Mouse (Mus musculus) erythroblast, adult 5-6 weeks (primary cell): ENCODE data around the gene Vegfd. TPM values are rescaled to one million over a fixed set of nuclear protein-coding genes. Genes with fewer than 3 reads are reported as not detected.

Source experiments
- ATAC-seq: replicated peaks from 2 replicates; pipeline ENCODE4 v1.8.0; 2016; ENCODE audit warnings: moderate number of reproducible peaks, mild to moderate bottlenecking, moderate TSS enrichment, inconsistent platforms; ENCODE audit not compliant: poor library complexity, low FRiP score, severe bottlenecking
- total RNA-seq, 2 experiments: library from RNA; stranded (forward) in 1 of 2; stranded (reverse) in 1 of 2; fragments of 150-400 nt in 1 of 2; fragments of 200-764, 138-1000 nt in 1 of 2; gene quantifications; 2 replicates each; pipeline versions ENCODE4 v1.2.3 to v1.2.4; 2015 to 2017; ENCODE audit warnings: low replicate concordance in 2 of 2

Vegfd gene
- 6.7 and 14.8 TPM in 2 replicates for total RNA-seq (2015; ENCODE audit: low replicate concordance)
- total RNA-seq (2017; ENCODE audit: low replicate concordance) = 3.4 and 4.6 TPM in 2 replicates

DNA sequence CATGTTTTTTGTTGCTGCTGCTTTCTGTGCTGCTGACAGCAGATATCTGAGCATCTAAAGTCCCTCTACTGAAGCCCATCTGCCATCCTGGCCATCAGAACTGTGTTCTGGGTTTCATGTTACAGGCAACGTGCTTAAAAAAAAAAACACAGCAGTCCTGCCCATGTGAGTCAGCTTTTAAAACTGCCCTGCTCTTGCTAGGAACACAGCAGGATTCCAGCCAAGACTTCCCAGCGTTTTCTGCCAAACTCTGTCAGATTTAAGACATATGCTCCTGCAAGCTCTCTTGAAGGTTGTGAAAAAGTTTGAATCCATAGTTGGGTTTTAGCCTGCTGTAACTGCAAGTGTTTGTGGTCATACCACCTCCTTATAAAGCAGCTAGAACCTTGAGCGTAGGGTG, at the start of gene Vegfd:
Vegfd (plus strand) TSS at position 298 of the 400 bp plus-strand sequence.
- no peak for ATAC-seq

DNA sequence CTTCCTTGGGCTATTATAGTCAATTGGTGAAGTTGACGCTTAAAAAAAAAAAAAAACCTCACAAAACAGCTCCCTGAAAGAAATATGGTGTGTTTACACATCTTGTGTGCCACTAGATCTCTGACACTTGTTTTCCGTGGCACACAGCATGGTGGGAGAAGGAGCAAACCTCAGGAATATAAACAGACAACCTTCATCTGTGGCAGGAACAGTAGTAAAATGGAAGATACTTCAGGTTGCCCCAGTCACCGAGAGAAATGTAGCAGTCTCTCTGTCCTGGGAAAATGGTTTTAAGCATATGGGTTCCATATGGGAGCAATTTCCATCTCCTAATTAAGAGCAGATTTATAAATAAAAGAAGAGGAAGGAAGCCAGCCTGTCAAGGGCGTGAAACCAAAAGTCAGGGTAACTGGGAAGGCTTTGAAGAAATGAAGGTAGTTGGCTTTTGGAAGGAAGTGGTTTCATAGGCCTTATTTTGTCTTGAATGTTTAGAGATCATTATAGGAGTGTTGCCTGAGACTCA, 49.7 kb upstream of the Vegfd start:
- ATAC-seq = no peak

DNA sequence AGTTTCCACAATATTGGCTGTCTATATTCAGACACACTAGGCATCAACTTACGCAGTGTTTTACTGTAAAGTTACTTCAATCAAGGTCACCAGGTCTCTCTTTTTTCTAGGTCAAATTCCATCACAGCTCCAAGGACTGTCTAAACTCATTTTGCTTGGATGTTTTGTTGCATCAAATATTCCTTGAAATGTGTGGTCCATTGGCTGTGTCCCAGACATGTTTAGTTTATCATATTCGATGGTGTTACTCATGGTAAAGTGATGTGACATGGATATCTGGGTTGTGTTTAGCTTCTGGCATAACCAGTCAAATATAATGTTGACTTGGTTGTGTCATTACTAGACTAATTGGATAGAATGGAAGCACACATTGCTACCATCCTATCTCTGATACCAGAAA, 42.8 kb upstream of the Vegfd start:
- no peak for ATAC-seq

DNA sequence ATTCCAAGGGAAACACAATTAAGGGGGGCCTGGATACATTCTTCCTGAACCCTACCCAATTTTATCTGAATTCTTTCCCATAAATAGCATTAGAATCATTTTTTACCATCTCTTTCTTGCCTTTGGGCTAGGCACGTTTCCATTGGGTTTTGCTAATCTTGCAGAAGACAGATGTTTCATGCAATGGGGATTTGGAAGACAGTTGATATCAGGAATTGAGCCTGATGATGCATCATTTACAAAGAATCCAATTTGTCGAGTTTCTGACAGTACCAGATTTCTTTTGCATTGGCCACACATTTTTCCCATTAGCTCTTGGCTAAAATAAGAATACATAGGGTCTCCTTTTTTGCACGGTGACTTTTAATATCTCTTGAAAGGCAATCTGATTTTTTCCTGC, 42.4 kb upstream of the Vegfd start:
- no peak for ATAC-seq

DNA sequence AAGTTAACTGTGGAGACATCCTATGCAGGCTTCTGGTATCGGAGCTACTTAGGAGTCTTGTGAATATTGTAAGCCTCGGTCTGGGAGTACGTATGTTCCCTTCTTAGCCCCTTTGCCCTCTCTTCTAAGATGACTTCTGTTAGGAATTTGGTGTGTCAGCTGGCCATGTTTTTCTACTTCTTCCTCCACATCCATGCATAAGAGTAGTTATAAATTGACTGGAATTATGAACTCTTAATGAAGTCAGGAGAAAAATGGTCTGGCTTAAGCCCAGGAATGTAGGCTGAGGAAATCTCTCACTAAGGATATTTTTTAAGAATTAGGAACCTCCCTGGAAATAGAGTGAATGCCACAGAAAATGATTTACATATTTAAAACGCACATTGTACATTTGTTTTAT, 34.6 kb upstream of the Vegfd start:
- no peak for ATAC-seq

DNA sequence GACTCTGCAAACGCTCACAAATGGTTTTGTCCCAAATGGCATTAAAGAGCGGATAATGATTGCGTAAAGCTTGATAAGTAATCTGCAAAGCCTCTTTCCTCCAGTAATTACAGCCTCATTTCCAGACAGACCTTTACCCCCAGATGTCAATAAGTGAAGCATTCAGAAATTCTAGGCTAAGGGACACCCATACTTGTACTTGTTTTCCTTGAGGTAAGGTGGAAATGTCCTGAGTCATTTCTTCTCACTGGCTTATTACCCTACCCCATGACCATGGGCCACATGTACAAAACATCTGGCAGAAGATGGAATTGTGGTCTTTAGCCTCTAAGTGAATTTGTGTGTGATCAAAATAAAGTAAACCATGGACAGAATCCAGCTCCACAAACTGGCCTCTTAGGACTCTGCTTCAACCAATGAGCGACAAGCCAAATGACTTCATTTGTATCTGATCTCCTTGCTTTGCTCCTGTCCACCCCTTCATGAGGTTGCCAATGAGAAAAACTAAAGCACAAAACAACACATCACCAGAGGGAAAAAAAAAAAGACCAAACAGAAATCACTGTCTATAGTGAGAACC, 27.7 kb upstream of the Vegfd start:
- ATAC-seq = no peak

DNA sequence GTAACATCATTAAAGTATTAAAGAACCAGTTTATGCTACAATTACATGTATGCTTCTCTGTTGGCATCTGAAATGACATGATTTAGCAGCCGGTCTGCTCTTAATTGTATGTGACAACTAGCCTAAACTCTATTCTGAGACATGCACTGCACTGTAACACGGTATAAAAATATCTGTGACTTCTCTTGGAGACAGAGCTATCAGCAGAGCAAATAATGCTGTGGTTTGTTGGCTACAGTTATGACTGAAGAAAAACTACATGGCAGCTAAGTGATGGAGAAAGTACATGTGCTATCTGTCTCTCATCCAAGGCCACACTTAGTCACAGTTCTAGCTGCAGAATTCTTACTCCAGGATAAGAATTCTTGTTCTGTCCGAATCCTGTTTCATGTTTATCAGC, 24.2 kb upstream of the Vegfd start:
- no peak for ATAC-seq

DNA sequence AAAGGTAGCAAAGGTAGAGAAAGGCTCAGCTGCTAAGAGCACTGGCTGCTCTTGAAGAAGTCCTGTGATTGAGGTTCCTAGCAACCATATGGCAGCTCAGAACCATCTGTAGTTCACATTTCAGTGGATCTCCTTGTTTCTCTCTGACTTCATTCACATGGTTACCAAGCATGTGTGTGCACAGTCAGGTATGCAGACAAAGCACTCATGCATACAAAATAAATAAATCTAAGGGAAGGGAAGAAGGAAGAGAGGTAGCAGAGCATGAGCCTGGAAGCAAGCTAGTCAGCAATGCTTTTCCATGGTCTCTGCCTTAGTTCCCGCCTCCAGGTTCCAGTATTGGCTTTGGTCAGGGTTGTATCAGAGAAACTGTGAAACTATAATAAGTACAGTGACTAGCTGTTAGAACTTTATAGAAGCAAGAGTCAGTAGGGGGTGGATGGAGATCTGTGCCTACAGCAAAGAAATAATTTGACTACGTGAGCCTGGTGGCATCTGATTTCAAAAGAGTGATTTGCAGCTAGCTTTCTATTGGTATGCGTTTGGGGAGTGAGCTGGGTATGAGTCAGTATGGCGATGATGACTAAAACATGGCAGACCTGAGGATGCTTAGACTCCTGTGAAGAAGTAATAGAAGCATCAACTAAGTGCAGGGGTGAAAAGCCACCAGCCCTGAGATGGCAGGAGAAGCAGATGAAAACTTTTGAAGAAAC, 7.9 kb upstream of the Vegfd start:
- ATAC-seq = no peak

DNA sequence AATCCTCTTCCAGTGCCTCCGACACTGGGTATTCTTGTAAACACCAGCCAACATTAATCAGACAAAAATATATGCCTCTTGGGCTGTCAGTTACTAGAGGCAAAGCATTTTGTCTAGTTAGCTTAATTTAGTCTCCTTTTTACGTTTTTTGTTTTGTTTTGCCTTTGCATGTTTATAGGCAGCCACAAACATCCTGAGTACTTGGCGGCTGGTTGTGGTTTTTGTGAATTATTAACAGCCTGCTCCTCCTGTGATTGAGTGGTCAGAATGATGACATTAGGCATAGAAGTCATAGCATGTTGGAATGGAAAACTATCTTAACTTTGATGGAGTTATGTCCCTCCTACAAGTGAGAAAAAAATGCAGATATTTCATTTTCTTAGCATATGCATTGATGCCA, 2.6 kb upstream of the Vegfd start:
- no peak for ATAC-seq

DNA sequence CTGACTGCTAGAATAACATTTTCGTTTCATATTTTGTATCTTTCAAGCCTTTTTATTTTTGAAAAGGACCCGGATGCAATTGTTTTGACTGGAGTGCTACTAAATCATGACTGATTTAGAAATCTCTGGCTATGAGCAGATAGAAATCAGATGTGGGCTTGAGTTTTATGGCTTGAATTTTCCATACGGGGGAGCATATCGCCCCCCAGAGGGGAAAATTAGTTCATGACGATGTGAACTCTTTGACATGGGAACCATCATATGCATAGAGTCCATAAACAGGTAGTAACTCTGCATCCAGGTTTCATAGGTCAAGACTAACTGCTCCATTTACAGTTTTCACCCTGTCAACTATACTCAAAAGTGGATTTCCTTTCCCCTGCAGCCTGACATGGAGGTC, 1.4 kb downstream of the Vegfd start:
- ATAC-seq = no peak

DNA sequence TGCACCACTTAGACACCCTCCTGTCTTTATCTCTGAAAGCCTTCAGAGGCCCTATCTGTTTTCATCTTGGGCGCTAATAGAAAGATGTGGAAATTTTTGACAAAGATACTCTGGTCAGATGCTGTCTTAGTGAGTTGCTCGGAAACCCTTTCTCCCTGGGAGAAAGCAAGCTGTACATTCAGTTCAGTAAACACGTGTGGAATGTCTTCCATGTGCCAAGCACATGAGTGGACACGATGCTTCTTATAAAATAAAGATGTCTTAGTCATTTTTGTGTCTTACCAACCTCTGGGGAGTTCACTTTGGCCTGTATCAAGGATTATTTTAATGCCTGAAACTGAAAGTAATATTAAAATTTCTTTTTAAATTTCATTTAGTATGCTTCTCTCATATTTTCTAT, 6.5 kb downstream of the Vegfd start:
- ATAC-seq = no peak

DNA sequence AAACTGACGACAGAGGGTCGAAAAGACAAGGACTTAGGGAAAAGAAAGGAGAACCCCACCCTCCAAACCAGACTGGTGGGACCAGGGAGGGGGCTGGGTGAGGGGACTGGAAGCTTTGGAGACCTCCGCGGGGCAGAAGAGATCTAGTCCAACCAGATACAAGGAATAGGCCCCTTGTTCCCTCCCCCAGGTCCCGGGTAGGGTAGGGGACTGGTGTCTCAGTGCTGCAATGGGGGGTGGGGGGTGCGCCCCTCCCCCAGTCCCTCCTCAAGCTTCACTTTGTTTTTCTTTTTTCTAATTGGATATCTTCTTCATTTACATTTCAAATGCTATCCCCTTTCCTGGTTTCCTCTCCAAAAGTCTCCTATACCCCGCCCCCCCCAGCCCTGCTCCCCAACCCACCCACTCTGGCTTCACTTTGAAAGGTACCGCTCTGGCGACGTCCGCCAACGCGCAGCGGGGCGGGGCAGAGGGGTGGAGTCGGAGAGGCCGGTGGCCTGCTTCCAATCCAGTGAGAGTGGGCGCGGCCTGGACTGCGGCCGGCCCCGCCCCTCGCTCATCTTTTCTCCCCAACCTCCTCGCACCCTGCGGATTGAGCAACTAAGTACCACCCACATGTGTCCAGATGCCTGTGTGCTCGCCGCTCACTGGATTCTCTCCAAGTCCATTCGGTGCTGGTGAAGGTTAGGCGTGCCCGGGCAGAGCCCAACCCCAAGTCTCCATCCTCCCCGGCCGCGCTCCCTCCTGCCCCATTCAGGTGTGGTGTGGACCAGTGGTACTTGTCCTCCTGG, 8.6 kb downstream of the Vegfd start:
- peak; percentile 100 for ATAC-seq

DNA sequence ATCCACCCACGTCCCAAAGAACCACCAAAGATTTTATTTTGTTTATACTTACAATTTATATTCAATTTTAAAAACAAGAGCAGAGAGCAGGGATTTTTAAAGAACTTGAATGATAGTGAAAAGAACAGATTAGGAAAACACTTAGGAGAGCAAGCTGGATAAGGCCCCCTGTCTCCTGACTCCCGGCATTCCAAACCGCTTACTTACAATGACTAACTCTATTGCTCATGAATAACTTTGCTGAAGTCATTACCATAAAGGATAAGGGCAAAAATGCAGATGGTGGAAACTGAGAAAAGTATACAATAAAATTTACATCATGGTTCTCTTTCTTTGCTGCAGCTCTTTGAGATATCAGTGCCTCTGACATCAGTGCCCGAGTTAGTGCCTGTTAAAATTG, 20.9 kb downstream of the Vegfd start:
- no peak for ATAC-seq

DNA sequence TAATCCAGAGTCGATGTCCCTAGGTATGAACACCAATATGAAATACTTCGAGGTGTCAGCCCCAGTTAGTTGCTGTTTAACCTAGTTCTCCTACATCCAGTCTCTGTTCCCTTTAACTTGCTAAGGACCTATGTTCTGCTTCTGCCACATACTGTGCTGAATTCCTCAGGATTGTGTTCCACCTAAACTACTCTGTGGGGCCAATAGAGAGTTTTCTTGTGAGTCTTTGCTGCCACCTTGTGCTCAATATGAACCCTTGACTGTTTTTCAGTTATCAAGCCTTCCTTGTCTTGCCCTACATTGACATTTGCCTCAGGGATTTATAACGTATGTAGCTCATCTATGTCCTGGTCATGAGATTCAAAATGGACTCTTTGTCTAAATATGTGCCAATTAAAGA, 25.3 kb downstream of the Vegfd start:
- ATAC-seq = no peak

DNA sequence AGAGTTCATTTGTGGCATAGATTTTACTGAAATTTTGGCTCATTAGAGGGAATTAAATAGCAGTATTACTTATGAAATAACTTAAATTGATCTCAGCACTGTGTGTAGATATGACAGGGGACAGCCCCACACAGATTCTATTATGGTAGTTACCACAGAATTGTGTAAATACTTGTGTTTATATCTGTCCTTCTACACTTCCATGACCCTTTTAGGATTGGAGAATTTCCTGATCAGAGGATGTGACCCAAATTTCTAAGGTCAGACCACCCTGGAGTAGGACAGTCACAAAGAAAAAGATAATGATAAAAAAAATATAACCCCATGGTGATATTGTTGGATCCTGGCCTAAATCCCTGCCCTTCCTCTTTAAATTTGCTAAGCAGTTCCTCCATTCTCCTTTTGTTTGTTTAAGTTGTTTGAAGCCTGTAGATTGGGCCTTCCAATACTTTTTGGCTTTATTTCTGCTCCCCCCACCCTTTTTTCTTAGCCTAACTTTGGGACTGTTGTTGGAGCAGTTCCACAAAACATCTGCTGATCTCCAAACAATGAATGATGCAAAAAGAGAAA, 32.0 kb downstream of the Vegfd start:
- ATAC-seq = no peak

DNA sequence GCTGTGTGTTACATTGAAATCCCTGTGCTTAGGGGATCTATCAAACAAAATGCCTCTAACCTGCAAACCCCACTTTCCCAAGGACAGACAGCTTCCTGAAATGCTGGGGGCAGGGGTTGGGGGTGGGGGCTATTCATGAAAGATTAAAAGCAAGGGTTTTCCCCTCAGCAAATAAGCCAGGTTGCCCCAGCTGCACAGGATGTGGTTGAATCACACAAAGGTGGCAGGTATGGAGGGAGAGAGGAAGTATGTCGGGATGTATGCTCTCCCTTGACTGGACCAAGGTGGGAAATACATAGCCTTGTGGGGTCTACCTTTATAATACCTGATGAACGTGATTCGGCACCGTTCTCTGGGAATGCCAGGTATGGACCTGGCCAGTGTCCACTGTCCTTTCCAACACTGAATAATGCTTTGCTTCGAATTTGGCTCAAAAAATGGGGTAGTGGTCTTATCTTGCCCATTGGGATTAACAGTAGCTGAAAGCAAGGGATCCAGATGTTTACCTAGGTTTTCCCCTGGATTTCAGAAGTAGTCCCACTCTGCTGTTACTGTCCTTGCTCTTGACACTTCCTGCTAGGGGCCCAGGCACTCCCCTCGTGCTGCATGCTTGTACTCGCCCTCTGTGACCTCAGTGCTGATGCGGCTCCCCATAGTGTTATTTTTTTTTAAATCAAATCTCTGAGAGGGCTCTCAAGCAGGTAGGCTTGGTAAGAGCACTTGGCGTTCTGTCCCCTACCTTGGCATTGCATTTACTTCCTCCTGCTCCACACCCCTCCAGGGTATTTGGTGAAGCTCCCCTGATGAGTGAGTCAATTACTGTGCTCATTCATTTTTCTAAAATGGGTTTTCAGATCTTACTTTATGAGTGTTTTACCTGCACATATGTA, 33.2 kb downstream of the Vegfd start:
- ATAC-seq = no peak

DNA sequence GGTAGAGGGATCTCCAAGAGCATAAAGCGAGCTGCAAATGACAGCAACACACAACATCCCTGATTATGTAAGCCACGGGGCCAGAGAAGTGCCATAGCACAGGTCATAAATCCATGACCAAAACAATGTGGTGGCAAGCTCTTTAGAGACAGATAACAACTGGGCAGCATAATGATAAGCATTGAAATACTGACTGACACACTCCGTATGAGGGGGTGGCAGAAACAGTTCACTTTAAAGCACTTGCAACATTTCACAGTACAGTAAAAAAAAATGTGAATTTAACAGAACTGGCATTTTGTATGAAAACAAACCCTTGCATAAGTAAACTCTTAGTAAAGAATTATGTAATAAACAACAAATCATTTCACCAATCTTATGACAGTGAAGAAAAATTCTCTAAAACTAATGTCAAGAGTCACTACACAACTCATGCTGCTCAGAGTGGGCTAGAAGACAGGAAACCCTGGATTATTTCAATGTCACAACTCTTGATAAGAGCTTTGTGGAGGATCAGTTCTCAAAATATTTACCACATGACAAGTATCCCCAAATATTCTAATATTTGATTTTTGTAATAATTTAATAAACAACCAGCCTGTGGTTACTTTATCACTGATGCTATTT, 35.2 kb downstream of the Vegfd start:
- ATAC-seq = no peak

DNA sequence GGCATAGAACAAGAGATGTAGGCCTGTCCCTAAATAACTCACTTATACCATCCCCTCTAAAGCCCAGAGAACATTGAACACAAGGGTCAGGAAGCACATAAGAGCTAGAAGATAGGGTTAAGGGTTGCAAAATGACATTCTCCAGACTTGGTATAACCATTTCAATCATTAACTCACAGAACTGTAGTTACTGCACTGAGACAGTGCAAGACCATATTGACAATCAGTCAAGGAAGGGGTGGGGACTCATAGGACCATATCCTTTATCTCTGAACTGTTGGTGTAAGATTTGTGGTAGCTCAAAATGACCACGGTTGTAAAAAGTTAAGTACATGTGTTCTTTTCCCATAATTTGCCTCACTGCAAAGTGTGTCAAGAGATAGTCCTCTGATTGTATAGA, 37.4 kb downstream of the Vegfd start:
- ATAC-seq = no peak

DNA sequence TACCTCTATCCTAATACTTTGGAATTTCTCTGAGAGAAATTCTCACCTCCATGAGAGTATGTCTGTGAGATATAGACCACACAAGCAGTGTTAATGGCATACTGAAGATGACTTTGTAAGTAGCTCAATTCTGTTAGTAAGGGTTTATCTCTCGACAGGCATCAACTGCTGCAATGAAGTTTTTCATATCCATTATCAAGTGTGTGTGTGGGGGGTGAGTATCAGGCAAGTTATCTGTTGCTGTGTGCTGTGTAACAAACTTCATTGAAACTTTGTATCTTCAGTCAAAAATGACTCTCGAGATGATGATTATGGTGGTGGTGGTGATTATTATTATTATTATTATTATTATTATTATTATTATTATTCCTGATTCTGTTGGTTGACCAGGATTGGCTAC, 43.6 kb downstream of the Vegfd start:
- no peak for ATAC-seq
